Mouse (Mus musculus): ENCODE measurements around the gene Rcc1l.

DNA sequence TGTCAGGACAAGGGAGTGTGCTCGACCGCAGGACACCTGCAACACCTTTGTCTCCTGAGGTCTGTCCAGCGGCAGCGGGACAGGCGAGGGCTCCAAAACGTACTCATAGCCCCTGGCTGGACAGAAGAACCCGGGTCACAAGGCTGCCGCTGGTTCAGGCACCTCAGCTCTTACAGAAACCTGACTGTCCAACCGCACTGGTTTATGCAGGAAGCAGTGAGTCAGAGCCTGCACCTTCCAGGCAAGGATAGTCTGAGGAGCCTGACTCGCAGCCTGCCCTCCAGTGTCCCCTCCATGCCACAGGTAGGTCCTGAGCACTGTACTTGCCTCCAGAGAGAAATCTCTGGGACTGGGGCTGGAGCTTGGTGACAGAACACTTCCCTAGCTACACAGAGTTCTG is 7.3 kb downstream of the Rcc1l start:
- no peak for TF ChIP-seq CTCF (IDR thresholded peaks at IDR 0.05; ENCODE audit: extremely low read depth, insufficient read depth, low read length)
- TF ChIP-seq POLR2A (IDR thresholded peaks at IDR 0.05; ENCODE audit: extremely low read depth, insufficient read depth, low read length): no peak

Data from cortical plate, adult 2 months (tissue).